Mouse (Mus musculus) forebrain, embryonic 15.5 days (tissue): ENCODE data around the gene Atg4a. TPM values are rescaled to one million over a fixed set of nuclear protein-coding genes. Genes with fewer than 3 reads are reported as not detected.

Experiments used
- ATAC-seq: fragments of 200-750 bp; cut with Nextera tagmentation; replicated peaks from 2 replicates; pipeline ENCODE4 v1.8.0; 2017; ENCODE audit warnings: mild to moderate bottlenecking, moderate TSS enrichment, moderate library complexity
- H3K27ac ChIP-seq: fragments of 300-500 bp; sonication (generic); replicated peaks from 2 replicates; pipeline ENCODE4 v1.5.1; 2015; ENCODE audit warnings: mild to moderate bottlenecking, inconsistent platforms
- H3K27me3 ChIP-seq: fragments of 300-500 bp; sonication (generic); 2 replicates; pipeline ENCODE4 v1.6.1; 2015; ENCODE audit warnings: inconsistent platforms
- H3K36me3 ChIP-seq: fragments of 300-500 bp; sonication (generic); 2 replicates; pipeline ENCODE4 v1.6.1; 2015; ENCODE audit warnings: mild to moderate bottlenecking, inconsistent platforms
- H3K4me1 ChIP-seq: fragments of 300-500 bp; sonication (generic); 2 replicates; pipeline ENCODE4 v1.6.1; 2015; ENCODE audit warnings: inconsistent platforms
- H3K4me2 ChIP-seq: fragments of 300-500 bp; sonication (generic); replicated peaks from 2 replicates; pipeline ENCODE4 v1.6.1; 2015; ENCODE audit warnings: mild to moderate bottlenecking, inconsistent platforms
- H3K4me3 ChIP-seq: fragments of 300-500 bp; sonication (generic); 2 replicates; pipeline ENCODE4 v1.5.1; 2015; ENCODE audit warnings: mild to moderate bottlenecking, inconsistent platforms
- H3K9ac ChIP-seq: fragments of 300-500 bp; sonication (generic); replicated peaks from 2 replicates; pipeline ENCODE4 v1.6.1; 2015; ENCODE audit warnings: mild to moderate bottlenecking, inconsistent platforms
- H3K9me3 ChIP-seq: fragments of 300-500 bp; sonication (generic); 2 replicates; pipeline ENCODE4 v1.6.1; 2016; ENCODE audit warnings: inconsistent platforms
- WGBS: fragments of 180-500 bp; shearing (Covaris S2); methylation state at CpG from one replicate; pipeline ENCODE4 v1.1.7; 2015; ENCODE audit warnings: mixed read lengths; 5-methylcytosine and 5-hydroxymethylcytosine counted together
- polyA plus RNA-seq: library from polyadenylated mRNA; unstranded; fragments of >200 nt; fragmentation: Nextera tagmentation; extraction: Ambion mirVana; gene quantifications from 2 replicates; pipeline ENCODE4 v1.2.1, GENCODE M21; 2015

The Atg4a gene
- polyA plus RNA-seq, 1 experiment from 2014 or later, result 14.6 TPM

DNA sequence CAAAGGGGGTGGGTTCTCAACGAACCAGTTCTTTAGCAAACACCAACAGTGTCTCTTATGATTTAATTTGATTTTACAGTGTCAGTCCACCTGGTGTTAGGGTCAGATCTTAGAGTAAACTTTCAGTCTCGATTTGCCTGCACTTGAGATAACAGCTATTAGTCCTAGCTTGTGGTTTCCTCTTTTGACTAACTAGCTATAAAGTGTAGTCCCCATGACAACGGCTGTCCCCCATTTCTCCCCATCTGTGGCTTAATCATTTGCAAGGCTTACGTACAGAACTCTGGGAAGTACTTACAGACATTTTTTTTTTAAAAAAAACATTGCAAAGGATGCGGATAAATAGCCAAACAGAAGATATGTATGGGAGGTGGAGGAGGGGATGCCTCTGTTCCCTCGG, 28.1 kb downstream of the Atg4a start:
- Histone ChIP-seq H3K27me3 (peaks cover 3% of the 10 kb centered on the region; the same call in 1 of the 2 replicates), H3K9ac (no peak overlapping the region), H3K9me3 (no peaks in the 10 kb centered on the region), H3K36me3 (no peaks in the 10 kb centered on the region), H3K4me1 (no peaks in the 10 kb centered on the region), H3K4me3 (no peak overlapping the region), H3K27ac (no peak overlapping the region), H3K4me2 (no peak overlapping the region)
- 77% methylated on average over 6 of the region's 6 CpGs for WGBS
- no peak for ATAC-seq

DNA sequence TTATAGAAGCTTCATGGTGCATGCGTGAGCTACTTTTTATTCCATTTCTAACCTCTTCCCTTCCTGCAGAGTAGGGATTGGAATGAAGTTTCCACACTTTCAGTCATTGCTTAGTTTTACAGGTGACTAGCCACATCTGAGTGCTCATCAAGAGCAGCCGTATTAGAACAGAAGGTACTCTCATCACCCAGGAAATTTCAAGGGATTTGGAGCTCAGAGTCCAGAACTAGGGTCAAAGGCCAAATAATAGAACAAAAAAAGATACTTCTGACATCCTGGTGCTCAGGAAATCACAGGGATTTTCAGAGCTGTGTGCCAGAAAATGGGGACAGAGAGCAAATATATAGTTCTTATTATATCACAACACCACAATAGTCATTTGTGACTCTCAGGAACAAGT, 28.5 kb downstream of the Atg4a start:
- no peaks in the 10 kb centered on the region for H3K36me3 ChIP-seq
- no peak overlapping the region for H3K9ac ChIP-seq
- no peak for ATAC-seq
- 84% methylated on average over 2 of the region's 2 CpGs for WGBS
- no peaks in the 10 kb centered on the region for H3K4me1 ChIP-seq
- H3K9me3 ChIP-seq, result no peaks in the 10 kb centered on the region
- H3K27ac ChIP-seq, result no peak overlapping the region
- H3K4me3 ChIP-seq, result no peak overlapping the region
- H3K27me3 ChIP-seq, result peaks cover 3% of the 10 kb centered on the region; the same call in 1 of the 2 replicates
- H3K4me2 ChIP-seq, result no peak overlapping the region

DNA sequence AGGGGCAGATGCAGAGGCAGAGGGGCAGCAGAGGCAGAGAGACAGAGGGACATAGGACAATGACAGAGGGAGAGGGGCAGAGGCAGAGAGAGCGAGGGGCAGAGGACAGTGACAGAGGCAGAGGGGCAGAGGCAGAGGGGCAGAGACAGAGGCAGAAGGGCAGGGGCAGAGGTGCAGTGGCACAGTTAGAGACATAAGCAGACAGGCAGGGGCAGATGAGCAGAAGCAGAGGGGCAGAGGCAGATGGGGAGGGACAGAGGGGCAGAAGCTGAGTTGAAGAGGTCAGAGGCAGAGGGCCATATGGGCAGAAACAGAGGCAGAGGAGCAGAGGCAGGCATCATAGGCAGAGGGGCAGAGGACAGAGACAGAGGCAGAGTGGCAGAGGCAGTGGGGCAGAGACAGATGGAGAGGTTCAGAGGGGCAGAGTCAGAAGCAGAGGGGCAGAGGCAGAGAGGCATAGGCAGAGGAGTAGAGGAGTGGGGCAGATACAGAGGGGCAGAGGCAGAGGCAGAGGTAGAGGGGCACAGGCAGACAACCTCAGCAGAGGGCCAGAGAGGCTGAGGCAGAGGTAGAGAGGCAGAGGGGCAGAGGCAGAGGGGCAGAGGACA, 40.3 kb downstream of the Atg4a start:
- Histone ChIP-seq H3K27ac (no peak overlapping the region), H3K27me3 (no peaks in the 10 kb centered on the region), H3K9ac (no peak overlapping the region), H3K4me1 (no peaks in the 10 kb centered on the region), H3K4me2 (no peak overlapping the region), H3K4me3 (no peak overlapping the region), H3K9me3 (no peaks in the 10 kb centered on the region), H3K36me3 (no peaks in the 10 kb centered on the region)
- 71% methylated on average over 1 of the region's 1 CpGs for WGBS
- ATAC-seq, result peak; percentile 80

DNA sequence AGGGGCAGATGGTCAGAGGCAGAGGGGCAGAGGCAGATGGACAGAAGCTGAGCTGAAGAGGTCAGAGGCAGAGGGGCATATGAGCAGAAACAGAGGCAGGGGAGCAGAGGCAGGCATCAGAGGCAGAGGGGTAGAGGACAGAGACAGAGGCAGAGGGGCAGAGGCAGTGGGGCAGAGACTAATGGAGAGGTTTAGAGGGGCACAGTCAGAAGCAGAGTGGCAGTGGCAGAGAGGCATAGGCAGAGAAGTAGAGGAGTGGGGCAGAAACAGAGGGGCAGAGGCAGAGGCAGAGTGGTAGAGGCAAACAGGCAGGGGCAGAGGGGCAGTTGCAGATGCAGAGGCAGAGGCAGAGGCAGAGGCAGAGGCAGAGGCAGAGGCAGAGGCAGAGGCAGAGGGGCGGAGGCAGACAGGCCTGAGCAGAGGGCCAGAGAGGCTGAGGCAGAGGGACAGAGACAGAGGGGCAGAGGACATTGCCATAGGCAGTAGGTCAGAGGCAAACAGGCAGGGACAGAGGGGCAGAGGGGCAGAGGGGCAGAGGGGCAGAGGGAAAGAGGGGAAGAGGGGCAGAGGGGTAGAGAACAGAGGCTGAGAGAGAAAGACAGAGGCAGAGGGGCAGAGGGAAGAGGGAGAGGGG, 41.3 kb downstream of the Atg4a start:
- no peak overlapping the region for H3K9ac ChIP-seq
- H3K36me3 ChIP-seq, result no peaks in the 10 kb centered on the region
- no peak overlapping the region for H3K4me2 ChIP-seq
- peak; percentile 23; the same call in 1 of the 2 replicates for ATAC-seq
- H3K27ac ChIP-seq, result no peak overlapping the region
- no peak overlapping the region for H3K4me3 ChIP-seq
- no peaks in the 10 kb centered on the region for H3K9me3 ChIP-seq
- H3K4me1 ChIP-seq, result no peaks in the 10 kb centered on the region
- no peaks in the 10 kb centered on the region for H3K27me3 ChIP-seq
- WGBS, result 58% methylated on average over 1 of the region's 1 CpGs

DNA sequence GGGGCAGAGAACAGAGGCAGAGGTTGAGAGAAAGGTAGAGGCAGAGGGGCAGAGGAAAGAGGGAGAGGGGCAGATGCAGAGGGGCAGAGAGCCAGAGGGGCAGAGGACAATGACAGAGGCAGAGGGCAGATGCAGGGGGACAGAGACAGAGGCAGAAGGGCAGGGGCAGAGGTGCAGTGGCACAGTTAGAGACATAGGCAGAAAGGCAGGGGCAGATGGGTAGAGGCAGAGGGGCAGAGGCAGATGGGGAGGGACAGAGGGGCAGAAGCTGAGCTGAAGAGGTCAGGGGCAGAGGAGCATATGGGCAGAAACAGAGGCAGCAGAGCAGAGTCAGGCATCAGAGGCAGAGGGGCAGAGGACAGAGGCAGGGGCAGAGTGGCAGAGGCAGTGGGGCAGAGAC, 42.2 kb downstream of the Atg4a start:
- no peak overlapping the region for H3K27ac ChIP-seq
- ATAC-seq, result no peak
- H3K9ac ChIP-seq, result no peak overlapping the region
- no peaks in the 10 kb centered on the region for H3K9me3 ChIP-seq
- H3K27me3 ChIP-seq, result no peaks in the 10 kb centered on the region
- no peaks in the 10 kb centered on the region for H3K4me1 ChIP-seq
- no peak overlapping the region for H3K4me2 ChIP-seq
- no peak overlapping the region for H3K4me3 ChIP-seq
- no peaks in the 10 kb centered on the region for H3K36me3 ChIP-seq

DNA sequence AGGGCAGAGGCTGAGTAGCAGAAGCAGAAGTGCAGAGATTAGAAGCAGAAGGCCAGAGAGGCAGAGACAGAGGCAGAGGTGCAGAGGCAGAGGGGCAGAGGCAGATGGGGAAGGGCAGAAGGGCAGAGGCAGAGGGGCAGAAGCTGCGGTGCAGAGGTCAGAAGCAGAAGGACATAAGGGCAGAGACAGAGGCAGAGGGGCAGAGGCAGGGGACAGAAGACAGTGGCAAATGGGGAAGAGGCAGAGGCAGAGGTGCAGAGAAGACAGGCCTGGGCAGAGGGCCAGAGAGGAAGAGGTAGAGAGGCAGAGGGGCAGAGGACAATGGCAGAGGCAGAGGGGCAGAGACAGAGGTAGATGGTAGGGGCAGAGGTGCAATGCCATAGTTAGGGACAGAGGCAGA, 193.0 kb downstream of the Atg4a start:
- 75% methylated on average over 1 of the region's 1 CpGs for WGBS
- Histone ChIP-seq H3K4me3 (no peak overlapping the region), H3K27me3 (no peaks in the 10 kb centered on the region), H3K4me1 (no peaks in the 10 kb centered on the region), H3K4me2 (no peak overlapping the region), H3K9me3 (no peaks in the 10 kb centered on the region), H3K9ac (no peak overlapping the region), H3K27ac (no peak overlapping the region), H3K36me3 (no peaks in the 10 kb centered on the region)
- ATAC-seq, result no peak

DNA sequence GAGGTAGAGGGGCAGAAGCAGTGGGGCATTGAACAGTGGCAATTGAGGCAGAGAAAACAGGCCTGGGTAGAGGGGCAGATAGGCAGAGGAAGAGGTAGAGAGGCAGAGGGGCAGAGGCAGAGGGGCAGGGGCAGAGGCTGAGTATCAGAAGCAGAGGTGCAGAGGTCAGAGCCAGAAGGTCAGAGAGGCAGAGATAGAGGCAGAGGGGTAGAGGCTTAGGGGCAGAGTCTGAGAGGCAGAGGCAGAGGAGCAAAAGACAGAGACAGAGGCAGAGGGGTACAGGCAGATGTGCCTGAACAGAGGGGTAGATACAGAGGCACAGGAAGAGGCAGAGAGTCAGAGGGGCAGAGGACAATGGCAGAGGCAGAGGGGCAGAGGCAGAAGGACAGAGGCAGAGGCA, 193.6 kb downstream of the Atg4a start:
- Histone ChIP-seq H3K9ac (no peak overlapping the region), H3K9me3 (no peaks in the 10 kb centered on the region), H3K36me3 (no peaks in the 10 kb centered on the region), H3K4me2 (no peak overlapping the region), H3K4me3 (no peak overlapping the region), H3K4me1 (no peaks in the 10 kb centered on the region), H3K27me3 (no peaks in the 10 kb centered on the region), H3K27ac (no peak overlapping the region)
- 0 out of 2 replicates have a peak, but pooled peaks have one; percentile 51 for ATAC-seq

DNA sequence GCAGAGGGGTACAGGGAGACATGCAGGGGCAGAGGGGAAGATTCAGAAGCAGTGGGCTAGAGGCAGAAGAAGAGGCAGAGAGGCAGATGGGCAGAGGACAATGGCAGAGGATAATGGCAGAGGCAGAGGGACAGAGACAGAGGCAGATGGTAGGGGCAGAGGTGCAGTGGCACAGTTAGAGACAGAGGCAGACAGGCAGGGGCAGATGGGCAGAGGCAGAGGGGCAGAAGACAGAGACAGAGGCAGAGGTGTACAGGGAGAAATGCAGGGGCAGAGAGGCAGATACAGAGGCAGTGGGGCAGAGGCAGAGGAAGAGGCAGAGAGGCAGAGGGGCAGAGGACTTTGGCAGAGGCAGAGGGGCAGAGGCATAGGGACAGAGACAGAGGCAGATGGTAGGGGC, 194.5 kb downstream of the Atg4a start:
- no peak overlapping the region for H3K27ac ChIP-seq
- H3K4me2 ChIP-seq, result no peak overlapping the region
- no peaks in the 10 kb centered on the region for H3K27me3 ChIP-seq
- no peak overlapping the region for H3K9ac ChIP-seq
- 0 out of 2 replicates have a peak, but pooled peaks have one; percentile 35 for ATAC-seq
- H3K4me1 ChIP-seq, result no peaks in the 10 kb centered on the region
- no peaks in the 10 kb centered on the region for H3K9me3 ChIP-seq
- no peaks in the 10 kb centered on the region for H3K36me3 ChIP-seq
- H3K4me3 ChIP-seq, result no peak overlapping the region

DNA sequence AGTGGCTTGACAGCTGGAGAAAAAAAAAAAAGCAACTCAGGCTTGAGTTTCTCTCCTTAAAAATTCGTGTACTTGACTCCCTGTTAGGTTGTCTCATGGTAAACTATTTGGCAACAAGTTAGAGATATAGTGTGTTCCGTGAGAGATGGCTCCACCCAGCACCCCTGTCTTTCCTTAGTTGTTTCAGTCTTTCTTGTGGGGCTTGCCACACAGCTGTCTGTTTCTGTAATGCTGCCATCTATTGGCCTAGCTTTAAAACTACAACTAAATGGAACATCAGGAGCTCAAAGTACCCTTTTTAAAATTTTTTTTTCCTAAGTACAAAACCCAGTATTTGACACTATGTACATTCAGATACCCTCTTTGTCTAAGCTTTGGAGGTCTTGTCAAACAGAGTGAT, 200.0 kb downstream of the Atg4a start:
- Histone ChIP-seq H3K4me2 (no peak overlapping the region), H3K27ac (no peak overlapping the region), H3K9me3 (no peaks in the 10 kb centered on the region), H3K9ac (no peak overlapping the region), H3K4me1 (no peaks in the 10 kb centered on the region), H3K4me3 (no peak overlapping the region), H3K27me3 (0 out of 2 replicates have a peak, but pooled peaks cover 3% of the 10 kb centered on the region), H3K36me3 (no peaks in the 10 kb centered on the region)
- ATAC-seq, result no peak
- WGBS, result 10% methylated on average over 2 of the region's 2 CpGs

DNA sequence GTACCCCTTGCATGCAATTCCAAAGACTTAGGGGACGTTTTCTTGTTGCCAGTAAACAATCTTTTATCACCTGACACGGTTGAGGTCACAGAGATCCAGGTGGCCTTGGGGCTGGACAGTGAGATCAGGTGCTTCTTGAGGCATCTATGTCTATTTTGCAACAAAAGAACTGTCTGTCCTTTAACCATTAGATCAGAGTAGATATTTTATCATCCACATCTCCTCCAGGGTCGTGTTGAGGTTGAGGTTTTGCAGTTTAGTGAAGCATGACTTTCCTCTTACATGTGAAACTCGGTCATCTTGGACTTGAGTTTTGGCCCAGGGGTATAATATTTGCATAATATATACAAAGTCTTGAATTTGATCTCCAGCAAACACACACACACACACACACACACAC, 200.9 kb downstream of the Atg4a start:
- H3K4me2 ChIP-seq, result no peak overlapping the region
- no peak overlapping the region for H3K9ac ChIP-seq
- 61% methylated on average over 4 of the region's 4 CpGs for whole genome bisulfite sequencing
- no peaks in the 10 kb centered on the region for H3K4me1 ChIP-seq
- no peaks in the 10 kb centered on the region for H3K36me3 ChIP-seq
- H3K4me3 ChIP-seq, result no peak overlapping the region
- no peak for ATAC-seq
- H3K27ac ChIP-seq, result no peak overlapping the region
- 0 out of 2 replicates have a peak, but pooled peaks cover 3% of the 10 kb centered on the region for H3K27me3 ChIP-seq
- H3K9me3 ChIP-seq, result no peaks in the 10 kb centered on the region

DNA sequence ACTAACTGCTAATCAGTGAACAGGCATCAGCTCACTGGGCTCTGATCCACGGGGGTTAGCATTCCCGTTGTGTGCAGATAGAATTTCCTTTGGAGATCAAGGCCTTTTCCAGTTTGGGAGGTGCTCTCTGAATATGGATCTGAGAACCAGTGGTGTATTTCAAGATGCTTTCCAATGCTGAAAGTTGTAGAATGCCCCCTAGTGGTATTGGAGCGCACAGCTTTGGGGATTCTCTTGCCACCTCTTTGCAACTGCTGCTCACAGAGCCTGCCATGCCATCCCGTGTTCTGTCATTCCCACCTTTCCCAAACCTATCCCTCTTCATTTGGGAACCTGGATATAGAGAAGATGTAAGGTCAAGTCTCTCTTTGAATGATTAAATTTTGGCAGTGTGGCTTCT, 201.5 kb downstream of the Atg4a start:
- no peak for ATAC-seq
- Histone ChIP-seq H3K4me2 (no peak overlapping the region), H3K9ac (no peak overlapping the region), H3K27me3 (0 out of 2 replicates have a peak, but pooled peaks cover 3% of the 10 kb centered on the region), H3K27ac (no peak overlapping the region), H3K36me3 (no peaks in the 10 kb centered on the region), H3K9me3 (no peaks in the 10 kb centered on the region), H3K4me3 (no peak overlapping the region), H3K4me1 (no peaks in the 10 kb centered on the region)
- 46% methylated on average over 4 of the region's 4 CpGs for WGBS

DNA sequence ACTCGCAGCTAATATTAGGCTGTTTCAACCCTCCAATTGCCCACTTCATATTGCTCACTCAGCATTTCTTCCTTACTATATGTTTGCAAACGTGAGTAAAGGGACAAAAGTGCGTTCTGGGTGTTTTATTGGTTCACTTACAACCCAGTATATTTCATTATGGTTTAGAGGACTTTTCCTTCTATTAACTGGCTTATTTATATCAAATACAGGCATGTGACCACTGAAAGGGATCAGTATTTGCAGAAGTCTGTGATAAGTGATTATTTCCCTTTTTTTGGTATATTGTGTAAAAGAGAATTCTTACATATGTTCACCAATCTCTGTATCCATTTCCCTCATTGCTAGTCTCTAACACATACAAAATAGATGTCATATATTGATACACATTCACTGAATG, 203.7 kb downstream of the Atg4a start:
- Histone ChIP-seq H3K4me1 (no peaks in the 10 kb centered on the region), H3K27me3 (0 out of 2 replicates have a peak, but pooled peaks cover 3% of the 10 kb centered on the region), H3K9ac (no peak overlapping the region), H3K4me3 (no peak overlapping the region), H3K27ac (no peak overlapping the region), H3K36me3 (no peaks in the 10 kb centered on the region), H3K4me2 (no peak overlapping the region), H3K9me3 (no peaks in the 10 kb centered on the region)
- ATAC-seq, result no peak
- 71% methylated on average over 3 of the region's 3 CpGs for WGBS

DNA sequence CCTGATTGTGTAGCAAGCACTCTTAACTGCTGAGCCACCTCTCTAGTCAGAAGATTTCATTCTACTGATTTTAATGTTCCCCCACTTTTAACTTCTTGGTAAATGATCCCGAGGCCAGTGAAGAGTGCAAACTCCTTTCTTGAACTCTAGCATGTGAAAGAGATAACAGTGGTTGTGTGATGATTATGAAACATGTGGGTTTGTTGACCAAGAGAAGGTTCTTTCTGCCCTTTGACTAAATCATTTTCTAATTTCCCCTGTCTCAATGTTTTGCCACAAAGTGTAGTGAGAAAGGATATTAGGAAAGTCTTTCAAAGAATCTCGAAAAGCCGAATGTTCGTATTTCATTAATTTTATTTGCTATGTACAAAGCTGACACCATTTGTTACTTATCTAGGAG, 208.4 kb downstream of the Atg4a start:
- WGBS, result 97% methylated on average over 4 of the region's 4 CpGs
- H3K27ac ChIP-seq, result no peak overlapping the region
- 0 out of 2 replicates have a peak, but pooled peaks cover 3% of the 10 kb centered on the region for H3K27me3 ChIP-seq
- H3K36me3 ChIP-seq, result no peaks in the 10 kb centered on the region
- H3K9me3 ChIP-seq, result no peaks in the 10 kb centered on the region
- no peak for ATAC-seq
- no peaks in the 10 kb centered on the region for H3K4me1 ChIP-seq
- no peak overlapping the region for H3K4me2 ChIP-seq
- no peak overlapping the region for H3K9ac ChIP-seq
- H3K4me3 ChIP-seq, result no peak overlapping the region
